Mouse (Mus musculus): ENCODE measurements around the gene Reln. TPM values are rescaled to one million over a fixed set of nuclear protein-coding genes. Genes with fewer than 3 reads are reported as not detected.

Reln gene
- polyA plus RNA-seq, 1 experiment from 2014 or later: 3.8 TPM

GRCm38 (mm10) chr5:22141821-22142220 is 202.7 kb downstream of the Reln start:
- no peaks in the 10 kb centered on the region for H3K36me3 ChIP-seq
- ATAC-seq (ENCODE audit: insufficient number of reproducible peaks, low FRiP score, low TSS enrichment, low read depth): no peak
- H3K9me3 ChIP-seq: no peaks in the 10 kb centered on the region
- H3K9ac ChIP-seq: no peak overlapping the region
- no peak overlapping the region for H3K27ac ChIP-seq
- no peaks in the 10 kb centered on the region for H3K4me1 ChIP-seq
- WGBS: 71% methylated on average over 4 of the region's 4 CpGs
- H3K4me2 ChIP-seq: no peak overlapping the region
- no peak overlapping the region for H3K4me3 ChIP-seq
- H3K27me3 ChIP-seq: no peaks in the 10 kb centered on the region

DNA sequence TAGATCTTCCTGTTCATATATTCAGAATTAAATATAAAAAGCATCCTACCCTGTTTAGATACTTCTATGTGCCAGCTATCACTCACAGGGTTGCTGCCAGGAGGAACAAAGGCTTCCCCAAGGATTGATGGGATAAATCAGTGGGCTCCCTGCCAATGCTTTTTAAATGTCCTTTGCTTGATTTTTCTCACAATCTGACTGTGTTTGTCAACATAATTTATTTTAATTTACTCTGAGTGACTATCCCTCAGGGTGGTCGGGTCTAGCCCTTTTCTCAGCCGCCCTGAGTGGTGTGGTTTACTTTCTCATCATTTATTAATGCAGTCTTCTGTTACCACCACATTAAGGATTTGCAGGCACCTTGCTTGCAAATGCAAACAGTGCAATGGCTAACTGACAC is 205.5 kb downstream of the Reln start:
- WGBS: 71% methylated on average over 2 of the region's 2 CpGs
- no peaks in the 10 kb centered on the region for H3K4me1 ChIP-seq
- ATAC-seq (ENCODE audit: insufficient number of reproducible peaks, low FRiP score, low TSS enrichment, low read depth): no peak
- no peaks in the 10 kb centered on the region for H3K9me3 ChIP-seq
- no peak overlapping the region for H3K4me3 ChIP-seq
- no peak overlapping the region for H3K9ac ChIP-seq
- no peak overlapping the region for H3K4me2 ChIP-seq
- H3K27me3 ChIP-seq: no peaks in the 10 kb centered on the region
- no peak overlapping the region for H3K27ac ChIP-seq
- H3K36me3 ChIP-seq: no peaks in the 10 kb centered on the region

DNA sequence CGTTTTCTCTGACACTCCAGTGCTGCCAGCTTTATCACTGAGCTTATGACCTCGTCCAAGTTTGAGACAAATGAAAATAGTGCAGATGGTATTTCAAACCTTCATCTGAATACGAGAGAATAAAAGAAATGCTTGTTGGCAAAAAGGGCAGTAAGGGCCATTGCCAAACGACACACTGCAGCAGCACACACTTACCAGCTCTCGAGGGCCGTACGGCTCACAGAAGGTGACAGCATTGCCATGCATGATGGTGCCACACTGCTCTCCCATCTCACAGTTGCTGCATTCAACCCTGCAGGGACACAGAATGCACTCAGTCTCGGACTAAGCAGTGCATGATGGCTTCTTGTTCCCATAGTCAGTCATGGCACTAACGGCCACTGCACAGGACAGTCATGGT is 210.1 kb downstream of the Reln start:
- Histone ChIP-seq H3K9me3 (no peaks in the 10 kb centered on the region), H3K9ac (no peak overlapping the region), H3K4me2 (no peak overlapping the region), H3K4me1 (no peaks in the 10 kb centered on the region), H3K4me3 (no peak overlapping the region), H3K27ac (no peak overlapping the region), H3K27me3 (no peaks in the 10 kb centered on the region), H3K36me3 (no peaks in the 10 kb centered on the region)
- 63% methylated on average over 9 of the region's 9 CpGs for WGBS
- ATAC-seq (ENCODE audit: insufficient number of reproducible peaks, low FRiP score, low TSS enrichment, low read depth): no peak

DNA sequence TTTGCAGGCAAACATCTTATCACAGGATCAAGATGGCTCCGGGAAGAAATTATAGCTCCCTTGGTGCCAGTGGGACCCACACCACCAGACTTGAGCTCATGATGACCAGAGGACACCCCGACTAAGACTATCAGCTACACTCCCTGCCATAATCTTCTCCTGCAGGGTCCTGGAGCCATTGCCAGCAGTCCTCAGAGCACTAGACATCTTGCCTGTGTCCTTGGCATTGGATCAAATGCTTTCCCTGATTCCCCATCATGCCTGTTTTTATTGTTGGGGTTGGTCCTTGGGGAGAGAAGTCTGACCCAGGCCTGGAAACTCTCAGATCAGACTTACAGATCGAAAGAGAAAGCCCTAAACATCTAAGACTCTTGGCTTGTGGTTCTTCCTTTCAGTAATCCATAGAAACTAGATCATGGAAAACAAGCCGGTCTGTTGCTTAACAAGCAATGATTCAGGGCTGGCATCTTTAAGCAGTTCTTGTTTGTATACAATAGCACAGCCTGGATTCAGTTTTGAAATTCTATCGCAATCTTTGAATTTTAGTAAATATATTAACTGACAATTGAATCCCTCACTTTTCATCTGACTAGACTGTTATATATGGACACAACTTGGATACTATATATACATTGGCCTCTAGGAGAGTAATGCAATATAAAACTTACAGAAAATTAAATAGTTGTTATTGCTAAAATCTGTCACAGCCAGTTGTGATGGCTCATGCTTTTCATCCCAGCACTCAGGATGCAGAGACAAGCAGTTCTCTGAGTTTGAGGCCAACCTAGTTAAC is 212.6 kb downstream of the Reln start:
- Histone ChIP-seq H3K4me2 (no peak overlapping the region), H3K27ac (no peak overlapping the region), H3K9ac (no peak overlapping the region), H3K9me3 (no peaks in the 10 kb centered on the region), H3K4me3 (no peak overlapping the region), H3K27me3 (no peaks in the 10 kb centered on the region), H3K4me1 (no peaks in the 10 kb centered on the region), H3K36me3 (no peaks in the 10 kb centered on the region)
- 77% methylated on average over 5 of the region's 5 CpGs for WGBS
- no peak for ATAC-seq (ENCODE audit: insufficient number of reproducible peaks, low FRiP score, low TSS enrichment, low read depth)

DNA sequence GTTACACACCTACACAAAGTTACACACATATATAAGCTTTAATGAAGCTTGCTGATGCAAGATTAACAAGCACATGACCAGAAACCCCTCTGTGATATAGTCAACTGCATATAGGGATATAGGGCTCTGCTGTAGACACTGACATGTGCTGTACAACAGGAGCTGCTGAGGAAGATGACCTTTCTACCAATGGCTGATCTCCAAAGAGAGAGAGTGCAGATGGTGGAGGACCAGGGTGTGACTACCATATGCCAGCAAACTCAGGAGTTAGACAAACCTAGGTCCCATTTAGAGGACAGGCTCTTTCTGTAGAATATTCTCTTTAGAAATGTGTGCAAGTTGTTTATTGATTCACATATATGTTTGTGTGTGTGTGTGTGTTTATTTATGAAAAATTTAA is 216.9 kb downstream of the Reln start:
- no peak for ATAC-seq (ENCODE audit: insufficient number of reproducible peaks, low FRiP score, low TSS enrichment, low read depth)
- Histone ChIP-seq H3K36me3 (no peaks in the 10 kb centered on the region), H3K27me3 (no peaks in the 10 kb centered on the region), H3K9me3 (no peaks in the 10 kb centered on the region), H3K4me1 (no peaks in the 10 kb centered on the region), H3K27ac (no peak overlapping the region), H3K9ac (no peak overlapping the region), H3K4me3 (no peak overlapping the region), H3K4me2 (no peak overlapping the region)

GRCm38 (mm10) chr5:22119296-22119695 is 225.2 kb downstream of the Reln start:
- Histone ChIP-seq H3K27ac (no peak overlapping the region), H3K27me3 (no peaks in the 10 kb centered on the region), H3K4me3 (no peak overlapping the region), H3K9me3 (no peaks in the 10 kb centered on the region), H3K4me1 (no peaks in the 10 kb centered on the region), H3K4me2 (no peak overlapping the region), H3K36me3 (no peaks in the 10 kb centered on the region), H3K9ac (no peak overlapping the region)
- ATAC-seq (ENCODE audit: insufficient number of reproducible peaks, low FRiP score, low TSS enrichment, low read depth): no peak
- WGBS: 55% methylated on average over 1 of the region's 1 CpGs

- Histone ChIP-seq H3K36me3 (no peaks in the 10 kb centered on the region), H3K27ac (no peak overlapping the region), H3K4me2 (no peak overlapping the region), H3K9me3 (no peaks in the 10 kb centered on the region), H3K27me3 (no peaks in the 10 kb centered on the region), H3K4me1 (no peaks in the 10 kb centered on the region), H3K9ac (no peak overlapping the region), H3K4me3 (no peak overlapping the region)
- WGBS: 52% methylated on average over 6 of the region's 6 CpGs
- ATAC-seq (ENCODE audit: insufficient number of reproducible peaks, low FRiP score, low TSS enrichment, low read depth): no peak
Measured at GRCm38 (mm10) chr5:22118456-22118855, 226.0 kb downstream of the Reln start.

- H3K9me3 ChIP-seq: no peaks in the 10 kb centered on the region
- no peak overlapping the region for H3K27ac ChIP-seq
- H3K36me3 ChIP-seq: no peaks in the 10 kb centered on the region
- H3K27me3 ChIP-seq: no peaks in the 10 kb centered on the region
- H3K9ac ChIP-seq: no peak overlapping the region
- H3K4me3 ChIP-seq: no peak overlapping the region
- ATAC-seq (ENCODE audit: insufficient number of reproducible peaks, low FRiP score, low TSS enrichment, low read depth): no peak
- 58% methylated on average over 9 of the region's 9 CpGs for WGBS
- H3K4me2 ChIP-seq: no peak overlapping the region
- H3K4me1 ChIP-seq: no peaks in the 10 kb centered on the region
Measured at GRCm38 (mm10) chr5:22116922-22117321, 227.6 kb downstream of the Reln start.

DNA sequence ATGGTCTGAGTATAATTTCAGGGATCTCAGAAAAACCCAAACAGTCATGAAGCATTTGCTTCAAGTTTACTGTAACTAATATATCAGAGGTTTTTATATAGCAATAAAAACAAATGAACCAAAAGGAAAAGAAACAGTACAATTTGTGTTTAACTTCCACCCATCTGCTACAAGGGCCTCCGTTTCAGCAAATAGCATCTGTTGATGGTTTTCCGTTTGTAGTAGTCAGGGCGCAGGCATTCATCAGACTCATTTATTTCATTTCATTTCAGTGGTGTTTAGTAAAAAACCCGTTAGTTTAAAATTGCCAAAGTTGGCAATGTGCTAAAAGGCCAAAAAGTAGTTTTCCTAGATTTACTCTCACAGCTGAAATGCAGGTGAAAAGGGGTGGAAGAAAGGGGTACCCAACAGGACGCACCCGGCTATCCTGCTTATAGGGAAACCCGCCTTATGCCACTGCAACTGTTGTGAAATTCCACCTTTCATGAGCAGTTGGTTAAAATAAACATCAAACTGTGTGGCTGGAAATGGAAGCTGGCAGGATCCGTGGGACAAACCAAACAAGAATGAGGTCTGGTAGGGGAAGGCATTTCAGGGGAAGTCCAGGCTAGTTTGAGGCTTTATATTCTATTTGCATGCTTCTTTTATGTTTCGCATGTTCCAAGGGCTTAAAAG is 237.6 kb downstream of the Reln start:
- Histone ChIP-seq H3K27me3 (no peaks in the 10 kb centered on the region), H3K4me3 (no peak overlapping the region), H3K4me1 (no peaks in the 10 kb centered on the region), H3K4me2 (no peak overlapping the region), H3K27ac (no peak overlapping the region), H3K9ac (no peak overlapping the region), H3K36me3 (no peaks in the 10 kb centered on the region), H3K9me3 (no peaks in the 10 kb centered on the region)
- no peak for ATAC-seq (ENCODE audit: insufficient number of reproducible peaks, low FRiP score, low TSS enrichment, low read depth)
- 58% methylated on average over 9 of the region's 9 CpGs for WGBS

GRCm38 (mm10) chr5:22094984-22095383 is 249.5 kb downstream of the Reln start:
- ATAC-seq (ENCODE audit: insufficient number of reproducible peaks, low FRiP score, low TSS enrichment, low read depth): no peak
- H3K27ac ChIP-seq: no peak overlapping the region
- no peaks in the 10 kb centered on the region for H3K36me3 ChIP-seq
- no peaks in the 10 kb centered on the region for H3K4me1 ChIP-seq
- H3K4me3 ChIP-seq: no peak overlapping the region
- 81% methylated on average over 5 of the region's 5 CpGs for WGBS
- H3K27me3 ChIP-seq: no peaks in the 10 kb centered on the region
- no peaks in the 10 kb centered on the region for H3K9me3 ChIP-seq
- H3K4me2 ChIP-seq: no peak overlapping the region
- no peak overlapping the region for H3K9ac ChIP-seq

GRCm38 (mm10) chr5:22094043-22094442 is 250.5 kb downstream of the Reln start:
- Histone ChIP-seq H3K4me3 (no peak overlapping the region), H3K27me3 (no peaks in the 10 kb centered on the region), H3K36me3 (no peaks in the 10 kb centered on the region), H3K9ac (no peak overlapping the region), H3K27ac (no peak overlapping the region), H3K4me2 (no peak overlapping the region), H3K4me1 (no peaks in the 10 kb centered on the region), H3K9me3 (no peaks in the 10 kb centered on the region)
- 68% methylated on average over 5 of the region's 5 CpGs for WGBS
- no peak for ATAC-seq (ENCODE audit: insufficient number of reproducible peaks, low FRiP score, low TSS enrichment, low read depth)

GRCm38 (mm10) chr5:22093157-22093865 is 251.2 kb downstream of the Reln start:
- Histone ChIP-seq H3K27ac (no peak overlapping the region), H3K9ac (no peak overlapping the region), H3K27me3 (no peaks in the 10 kb centered on the region), H3K9me3 (no peaks in the 10 kb centered on the region), H3K36me3 (no peaks in the 10 kb centered on the region), H3K4me2 (no peak overlapping the region), H3K4me1 (no peaks in the 10 kb centered on the region), H3K4me3 (no peak overlapping the region)
- WGBS: 53% methylated on average over 9 of the region's 9 CpGs
- no peak for ATAC-seq (ENCODE audit: insufficient number of reproducible peaks, low FRiP score, low TSS enrichment, low read depth)

All from limb, embryonic 15.5 days (tissue).